Mouse (Mus musculus) E14TG2a.4 (cell line): ENCODE results near the gene Rab11fip3.

ENCODE experiments used
- CTCF ChIP-seq: conservative IDR thresholded peaks from 2 replicates; pipeline ENCODE4 v1.5.1; 2014; ENCODE audit warnings: low read length
- NANOG ChIP-seq: IDR thresholded peaks from 2 replicates; pipeline ENCODE4 v1.6.1; 2014; ENCODE audit warnings: borderline replicate concordance, low read length, mixed read lengths
- POU5F1 ChIP-seq: IDR thresholded peaks from 2 replicates; pipeline ENCODE4 v1.6.1; 2014; ENCODE audit warnings: low read length, borderline replicate concordance

GRCm38 (mm10) chr17:25956631-25957030, 112.7 kb downstream of the Rab11fip3 start:
- TF ChIP-seq CTCF (no peak), NANOG (no peak), POU5F1 (no peak)
